Comparison of ENCODE assay signal across 8 mouse cellular contexts in genomic region chr10:80603364-80603763, GRCm38 (mm10). TPM values are rescaled to one million over a fixed set of nuclear protein-coding genes. Genes with fewer than 3 reads are reported as not detected.
DNase-seq lines count a peak whose midpoint lies in the region; ATAC-seq and TF ChIP-seq lines count a peak whose summit lies in the region.

No protein-coding gene starts in this region.

- H3K4me1 ChIP-seq in lung, adult 2 months (ENCODE audit: control insufficient read depth, insufficient read depth, low read length): peaks cover 3% of the 10 kb centered on the region; the same call in 1 of the 2 replicates
- peaks cover 7% of the 10 kb centered on the region; the same call in 1 of the 2 replicates for H3K4me1 ChIP-seq in embryonic fibroblast, embryonic 13.5 days (ENCODE audit: control insufficient read depth, insufficient read depth, low read length)
- H3K4me1 ChIP-seq in intestine, postnatal 0 days (replicated peaks; ENCODE audit: control insufficient read depth, insufficient read depth, low read length): no peaks in the 10 kb centered on the region; the same call in 1 of the 2 replicates
- H3K4me1 ChIP-seq in neural tube, embryonic 12.5 days: peaks cover 16% of the 10 kb centered on the region

- no peak for TF ChIP-seq POLR2A in lung, adult 2 months (IDR thresholded peaks at IDR 0.05; ENCODE audit: borderline replicate concordance, extremely low read depth, low read depth, low read length)
- TF ChIP-seq POLR2A in embryonic fibroblast, embryonic 13.5 days (IDR thresholded peaks at IDR 0.05; ENCODE audit: low read depth, low read length): no peak

- 15% methylated on average over 7 of the region's 7 CpGs for WGBS in lung, adult 2 months
- WGBS in intestine, postnatal 0 days: 20% methylated on average over 7 of the region's 7 CpGs
- WGBS in neural tube, embryonic 12.5 days: 39% methylated on average over 7 of the region's 7 CpGs

- peak overlapping the region; percentile 69 for H3K4me2 ChIP-seq in intestine, postnatal 0 days (replicated peaks; ENCODE audit: low read depth)
- peak overlapping the region; percentile 90 for H3K4me2 ChIP-seq in neural tube, embryonic 12.5 days (replicated peaks)

- H3K27ac ChIP-seq in embryonic fibroblast, embryonic 13.5 days (ENCODE audit: insufficient read depth, low read length): peak overlapping the region; percentile 32; the same call in 1 of the 2 replicates
- H3K27ac ChIP-seq in intestine, postnatal 0 days (ENCODE audit: low read depth, low read length): peak overlapping the region; percentile 82
- peak overlapping the region; percentile 67 for H3K27ac ChIP-seq in neural tube, embryonic 12.5 days

- H3K4me3 ChIP-seq in lung, adult 2 months (replicated peaks; ENCODE audit: extremely low read depth, low read depth, low read length): peak overlapping the region; percentile 94
- H3K4me3 ChIP-seq in embryonic fibroblast, embryonic 13.5 days (ENCODE audit: insufficient read depth, low read length): peak overlapping the region; percentile 80
- H3K4me3 ChIP-seq in intestine, postnatal 0 days (ENCODE audit: low read depth, low read length): peak overlapping the region; percentile 69
- H3K4me3 ChIP-seq in neural tube, embryonic 12.5 days: peak overlapping the region; percentile 71

- peak; percentile 26; the same call in 1 of the 2 replicates for ATAC-seq in intestine, postnatal 0 days
- ATAC-seq in neural tube, embryonic 12.5 days (ENCODE audit: low FRiP score, low read depth): peak; percentile 18; the same call in 1 of the 2 replicates

- peaks cover 23% of the 10 kb centered on the region for H3K36me3 ChIP-seq in intestine, postnatal 0 days (ENCODE audit: control insufficient read depth, insufficient read depth)
- peaks cover 25% of the 10 kb centered on the region for H3K36me3 ChIP-seq in neural tube, embryonic 12.5 days

- no peaks in the 10 kb centered on the region for H3K9me3 ChIP-seq in intestine, postnatal 0 days (ENCODE audit: control insufficient read depth)
- no peaks in the 10 kb centered on the region for H3K9me3 ChIP-seq in neural tube, embryonic 12.5 days

- no peak for DNase-seq in lung, adult 2 months
- no peak for DNase-seq in lung, postnatal 4 days
- DNase-seq in cerebellum, postnatal 14 days: no peak
- DNase-seq in right cerebral cortex, postnatal 14 days: no peak
- DNase-seq in thymus, postnatal 0 days (ENCODE audit: low spot score): no peak

- TF ChIP-seq CTCF in lung, adult 2 months (IDR thresholded peaks at IDR 0.05; ENCODE audit: insufficient read depth, low read length): no peak
- TF ChIP-seq CTCF in embryonic fibroblast, embryonic 13.5 days (IDR thresholded peaks at IDR 0.05; ENCODE audit: borderline replicate concordance, insufficient read depth, low read length): no peak
- no peak for TF ChIP-seq CTCF in intestine, postnatal 0 days (IDR thresholded peaks at IDR 0.05; ENCODE audit: low read depth)

- H3K27me3 ChIP-seq in intestine, postnatal 0 days (replicated peaks; ENCODE audit: control insufficient read depth, insufficient read depth, low read length): no peaks in the 10 kb centered on the region
- no peaks in the 10 kb centered on the region for H3K27me3 ChIP-seq in neural tube, embryonic 12.5 days (replicated peaks)

- H3K9ac ChIP-seq in intestine, postnatal 0 days (ENCODE audit: low read depth, low read length): peak overlapping the region; percentile 47; the same call in 1 of the 2 replicates
- H3K9ac ChIP-seq in neural tube, embryonic 12.5 days: peak overlapping the region; percentile 66

RNA-seq across cellular contexts. Expression of gene Adat3, which starts 0.7 kb away (rescaled TPM):
- polyA plus RNA-seq in lung, adult 2 months (2012; rRNA removed): 10.0 and 14.1 TPM in 2 replicates
- polyA plus RNA-seq in embryonic fibroblast, embryonic 13.5 days (2011; ENCODE audit: insufficient read length, low read depth, missing spikeins): 1.4 and 2.9 TPM in 2 replicates
- polyA plus RNA-seq in intestine, postnatal 0 days (2015; fragmentation: Nextera tagmentation; extraction: Ambion mirVana): 5.4 and 6.6 TPM in 2 replicates
- 5.4 and 6.7 TPM in 2 replicates for polyA plus RNA-seq in neural tube, embryonic 12.5 days (2016; fragmentation: Nextera tagmentation; extraction: Ambion mirVana)
- polyA plus RNA-seq in thymus, postnatal 0 days (2015; fragmentation: Nextera tagmentation; extraction: Ambion mirVana): 6.9 and 10.2 TPM in 2 replicates

RNA-seq across cellular contexts. Expression of gene Scamp4, which starts 0.7 kb away (rescaled TPM):
- 91.4 and 110 TPM in 2 replicates for polyA plus RNA-seq in lung, adult 2 months (2012; rRNA removed)
- polyA plus RNA-seq in embryonic fibroblast, embryonic 13.5 days (2011; ENCODE audit: insufficient read length, low read depth, missing spikeins): 57.3 and 62.2 TPM in 2 replicates
- 86.5 and 88.5 TPM in 2 replicates for polyA plus RNA-seq in intestine, postnatal 0 days (2015; fragmentation: Nextera tagmentation; extraction: Ambion mirVana)
- polyA plus RNA-seq in neural tube, embryonic 12.5 days (2016; fragmentation: Nextera tagmentation; extraction: Ambion mirVana): 60.8 and 63.9 TPM in 2 replicates
- polyA plus RNA-seq in thymus, postnatal 0 days (2015; fragmentation: Nextera tagmentation; extraction: Ambion mirVana): 50.4 and 52.9 TPM in 2 replicates

RNA-seq across cellular contexts. Expression of gene Gm49322, which starts 2.5 kb away (rescaled TPM):
- 1.6 and 2.2 TPM in 2 replicates for polyA plus RNA-seq in lung, adult 2 months (2012; rRNA removed)
- polyA plus RNA-seq in embryonic fibroblast, embryonic 13.5 days (2011; ENCODE audit: insufficient read length, low read depth, missing spikeins): 0.63 and 0.91 TPM in 2 replicates
- polyA plus RNA-seq in intestine, postnatal 0 days (2015; fragmentation: Nextera tagmentation; extraction: Ambion mirVana): 2.3 and 2.6 TPM in 2 replicates
- 3.6 and 6.0 TPM in 2 replicates for polyA plus RNA-seq in neural tube, embryonic 12.5 days (2016; fragmentation: Nextera tagmentation; extraction: Ambion mirVana)
- polyA plus RNA-seq in thymus, postnatal 0 days (2015; fragmentation: Nextera tagmentation; extraction: Ambion mirVana): 2.8 and 4.2 TPM in 2 replicates

RNA-seq across cellular contexts. Expression of gene Abhd17a, which starts 13.2 kb away (rescaled TPM):
- polyA plus RNA-seq in lung, adult 2 months (2012; rRNA removed): 191 and 262 TPM in 2 replicates
- 42.1 and 58.7 TPM in 2 replicates for polyA plus RNA-seq in embryonic fibroblast, embryonic 13.5 days (2011; ENCODE audit: insufficient read length, low read depth, missing spikeins)
- polyA plus RNA-seq in intestine, postnatal 0 days (2015; fragmentation: Nextera tagmentation; extraction: Ambion mirVana): 116 and 117 TPM in 2 replicates
- 126 and 127 TPM in 2 replicates for polyA plus RNA-seq in neural tube, embryonic 12.5 days (2016; fragmentation: Nextera tagmentation; extraction: Ambion mirVana)
- polyA plus RNA-seq in thymus, postnatal 0 days (2015; fragmentation: Nextera tagmentation; extraction: Ambion mirVana): 103 and 118 TPM in 2 replicates

RNA-seq across cellular contexts. Expression of gene Csnk1g2, which starts 19.3 kb away (rescaled TPM):
- polyA plus RNA-seq in lung, adult 2 months (2012; rRNA removed): 246 and 276 TPM in 2 replicates
- polyA plus RNA-seq in embryonic fibroblast, embryonic 13.5 days (2011; ENCODE audit: insufficient read length, low read depth, missing spikeins): 92.4 and 105 TPM in 2 replicates
- 97.5 and 99.2 TPM in 2 replicates for polyA plus RNA-seq in intestine, postnatal 0 days (2015; fragmentation: Nextera tagmentation; extraction: Ambion mirVana)
- 173 and 192 TPM in 2 replicates for polyA plus RNA-seq in neural tube, embryonic 12.5 days (2016; fragmentation: Nextera tagmentation; extraction: Ambion mirVana)
- polyA plus RNA-seq in thymus, postnatal 0 days (2015; fragmentation: Nextera tagmentation; extraction: Ambion mirVana): 153 and 160 TPM in 2 replicates

Comparison
In these comparisons a context has a peak if more than half of its experiments do, and no peak if none do; other contexts are left out.
1. H3K27ac ChIP-seq: peak in every context shown above with its lines; median percentile 82 in intestine, postnatal 0 days; 67 in neural tube, embryonic 12.5 days; 32 in embryonic fibroblast, embryonic 13.5 days.